Mouse (Mus musculus) natural killer cell, adult 2 months (primary cell): ENCODE measurements around the gene Cog2.

ENCODE experiments used
- DNase-seq, 2 experiments: peaks; one replicate each; pipeline ENCODE4 v3.0.0; 2022; ENCODE audit warnings: low spot score in 2 of 2

Gene Cog2

GRCm38 (mm10) chr8:124516525-124516924, 4.0 kb upstream of the Cog2 start:
- DNase-seq = no peak

GRCm38 (mm10) chr8:124517142-124517541, 3.4 kb upstream of the Cog2 start:
- DNase-seq = no peak

- no peak for DNase-seq
Observed at GRCm38 (mm10) chr8:124521946-124522345, 1.4 kb downstream of the Cog2 start.

GRCm38 (mm10) chr8:124526261-124526660, 5.7 kb downstream of the Cog2 start:
- no peak for DNase-seq

GRCm38 (mm10) chr8:124530076-124530475, 9.5 kb downstream of the Cog2 start:
- no peak for DNase-seq

- DNase-seq = no peak
Observed at GRCm38 (mm10) chr8:124530556-124530955, 10.0 kb downstream of the Cog2 start.

GRCm38 (mm10) chr8:124530996-124531395, 10.4 kb downstream of the Cog2 start:
- no peak for DNase-seq

- DNase-seq = no peak
Observed at GRCm38 (mm10) chr8:124532626-124533025, 12.1 kb downstream of the Cog2 start.

- no peak for DNase-seq
Observed at GRCm38 (mm10) chr8:124535451-124535850, 14.9 kb downstream of the Cog2 start.

- DNase-seq = no peak
Observed at GRCm38 (mm10) chr8:124540906-124541305, 20.3 kb downstream of the Cog2 start.

- no peak for DNase-seq
Observed at GRCm38 (mm10) chr8:124542001-124542400, 21.4 kb downstream of the Cog2 start.

GRCm38 (mm10) chr8:124543272-124543671, 22.7 kb downstream of the Cog2 start:
- no peak for DNase-seq

GRCm38 (mm10) chr8:124546371-124546770, 25.8 kb downstream of the Cog2 start:
- no peak for DNase-seq

GRCm38 (mm10) chr8:124546815-124547214, 26.2 kb downstream of the Cog2 start:
- DNase-seq = no peak

GRCm38 (mm10) chr8:124547269-124547668, 26.7 kb downstream of the Cog2 start:
- no peak for DNase-seq

GRCm38 (mm10) chr8:124548187-124548586, 27.6 kb downstream of the Cog2 start:
- no peak for DNase-seq

GRCm38 (mm10) chr8:124551011-124551661, 30.6 kb downstream of the Cog2 start:
- DNase-seq = no peak

- DNase-seq = no peak
Observed at GRCm38 (mm10) chr8:124555113-124555750, 34.7 kb downstream of the Cog2 start.

- DNase-seq = no peak
Observed at GRCm38 (mm10) chr8:124556164-124556563, 35.6 kb downstream of the Cog2 start.

GRCm38 (mm10) chr8:124556658-124557057, 36.1 kb downstream of the Cog2 start:
- no peak for DNase-seq

- no peak for DNase-seq
Observed at GRCm38 (mm10) chr8:124557476-124557875, 36.9 kb downstream of the Cog2 start.

GRCm38 (mm10) chr8:124567126-124567525, 46.6 kb downstream of the Cog2 start:
- DNase-seq = no peak

- no peak for DNase-seq
Observed at GRCm38 (mm10) chr8:124567584-124567983, 47.0 kb downstream of the Cog2 start.

- no peak for DNase-seq
Observed at GRCm38 (mm10) chr8:124569100-124569499, 48.5 kb downstream of the Cog2 start.
